Mouse (Mus musculus): ENCODE measurements around the gene Zfpm1.

The Zfpm1 gene

GRCm38 (mm10) chr8:122276308-122276707, 5.6 kb upstream of the Zfpm1 start:
- no peak for DNase-seq (ENCODE audit: low read depth)

GRCm38 (mm10) chr8:122277204-122277995, 4.5 kb upstream of the Zfpm1 start:
- no peak for DNase-seq (ENCODE audit: low read depth)

GRCm38 (mm10) chr8:122280156-122280555, 1.8 kb upstream of the Zfpm1 start:
- DNase-seq (ENCODE audit: low read depth) = no peak

GRCm38 (mm10) chr8:122280588-122281316, 1.2 kb upstream of the Zfpm1 start:
- DNase-seq (ENCODE audit: low read depth) = no peak

GRCm38 (mm10) chr8:122281317-122282034, 465 bp upstream of the Zfpm1 start:
- DNase-seq (ENCODE audit: low read depth) = peak; percentile 95

GRCm38 (mm10) chr8:122282501-122283355, 787 bp downstream of the Zfpm1 start:
- DNase-seq (ENCODE audit: low read depth) = no peak

GRCm38 (mm10) chr8:122283356-122284202, 1.6 kb downstream of the Zfpm1 start:
- no peak for DNase-seq (ENCODE audit: low read depth)

- DNase-seq (ENCODE audit: low read depth) = no peak
These were observed 2.3 kb downstream of the Zfpm1 start for GRCm38 (mm10) chr8:122284203-122284658.

- no peak for DNase-seq (ENCODE audit: low read depth)
These were observed 2.8 kb downstream of the Zfpm1 start for GRCm38 (mm10) chr8:122284659-122285261.

GRCm38 (mm10) chr8:122285727-122286126, 3.8 kb downstream of the Zfpm1 start:
- no peak for DNase-seq (ENCODE audit: low read depth)

- DNase-seq (ENCODE audit: low read depth) = no peak
These were observed 5.0 kb downstream of the Zfpm1 start for GRCm38 (mm10) chr8:122286899-122287298.

- no peak for DNase-seq (ENCODE audit: low read depth)
These were observed 5.8 kb downstream of the Zfpm1 start for GRCm38 (mm10) chr8:122287742-122288141.

- DNase-seq (ENCODE audit: low read depth) = no peak
These were observed 6.4 kb downstream of the Zfpm1 start for GRCm38 (mm10) chr8:122288344-122288743.

- DNase-seq (ENCODE audit: low read depth) = no peak
These were observed 9.1 kb downstream of the Zfpm1 start for GRCm38 (mm10) chr8:122291075-122291474.

GRCm38 (mm10) chr8:122291549-122291948, 9.6 kb downstream of the Zfpm1 start:
- no peak for DNase-seq (ENCODE audit: low read depth)

- no peak for DNase-seq (ENCODE audit: low read depth)
These were observed 11.5 kb downstream of the Zfpm1 start for GRCm38 (mm10) chr8:122293484-122293883.

- no peak for DNase-seq (ENCODE audit: low read depth)
These were observed 12.3 kb downstream of the Zfpm1 start for GRCm38 (mm10) chr8:122294273-122294683.

GRCm38 (mm10) chr8:122295389-122295788, 13.4 kb downstream of the Zfpm1 start:
- DNase-seq (ENCODE audit: low read depth) = no peak

- DNase-seq (ENCODE audit: low read depth) = no peak
These were observed 14.4 kb downstream of the Zfpm1 start for GRCm38 (mm10) chr8:122296173-122297001.
